Mouse (Mus musculus) subcutaneous adipose tissue, adult 2 months (tissue): ENCODE measurements around the gene Akr1b3. TPM values are rescaled to one million over a fixed set of nuclear protein-coding genes. Genes with fewer than 3 reads are reported as not detected.

Experiments used
- polyA plus RNA-seq: library from polyadenylated mRNA; depleted of rRNA; stranded (reverse); fragments of >200 nt; gene quantifications from 2 replicates; pipeline ENCODE4 v1.2.3, GENCODE M21; 2012; ENCODE audit warnings: low replicate concordance; rRNA removed

Akr1b3 gene
- 224 and 323 TPM in 2 replicates for polyA plus RNA-seq

DNA sequence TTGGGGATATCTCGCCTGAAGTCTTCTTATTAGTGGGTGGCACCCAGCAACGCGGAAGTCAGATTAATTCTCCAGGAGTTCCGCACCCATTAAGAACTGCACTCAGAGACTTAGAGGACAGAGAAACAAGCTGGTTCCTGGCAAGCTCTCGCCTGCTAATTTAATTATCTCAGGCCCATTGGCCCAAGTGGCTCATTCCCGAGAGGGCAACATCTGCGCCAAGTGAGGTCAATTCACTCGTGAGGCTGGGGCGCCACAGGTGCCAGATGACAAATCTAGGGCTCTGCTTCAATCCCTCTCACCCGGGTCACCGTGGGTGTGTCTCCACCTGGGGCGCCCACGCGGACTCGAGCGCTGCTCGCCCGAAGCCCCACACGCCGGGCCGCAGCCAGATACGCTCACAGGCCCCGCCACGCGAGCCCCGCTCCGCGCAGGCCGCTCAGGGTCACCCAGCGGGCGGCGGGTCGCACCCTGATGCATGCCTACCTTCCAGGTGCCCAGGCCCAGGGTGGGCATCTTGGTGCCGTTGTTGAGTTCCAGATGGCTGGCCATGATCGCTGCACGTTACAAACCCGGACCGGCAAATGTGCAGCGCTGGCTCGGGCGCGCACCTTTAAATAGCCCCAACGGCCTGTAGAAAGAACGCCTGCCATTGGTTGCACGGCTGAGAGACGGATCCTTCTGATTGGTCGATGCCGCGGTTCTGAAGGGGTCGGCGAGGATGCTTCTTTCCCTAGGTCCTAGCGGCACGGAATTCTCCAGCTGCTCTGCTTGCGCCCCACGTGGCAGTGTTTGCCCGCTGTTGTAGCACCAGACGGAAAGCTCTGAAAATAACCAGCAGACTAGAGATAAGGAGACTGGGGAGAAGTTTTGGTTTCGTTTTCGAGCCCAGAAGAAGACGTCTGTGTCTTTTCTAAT, at the start of gene Akr1b3:
TSS of gene Akr1b3 (minus strand) at position 625 of the 918 bp plus-strand sequence.

DNA sequence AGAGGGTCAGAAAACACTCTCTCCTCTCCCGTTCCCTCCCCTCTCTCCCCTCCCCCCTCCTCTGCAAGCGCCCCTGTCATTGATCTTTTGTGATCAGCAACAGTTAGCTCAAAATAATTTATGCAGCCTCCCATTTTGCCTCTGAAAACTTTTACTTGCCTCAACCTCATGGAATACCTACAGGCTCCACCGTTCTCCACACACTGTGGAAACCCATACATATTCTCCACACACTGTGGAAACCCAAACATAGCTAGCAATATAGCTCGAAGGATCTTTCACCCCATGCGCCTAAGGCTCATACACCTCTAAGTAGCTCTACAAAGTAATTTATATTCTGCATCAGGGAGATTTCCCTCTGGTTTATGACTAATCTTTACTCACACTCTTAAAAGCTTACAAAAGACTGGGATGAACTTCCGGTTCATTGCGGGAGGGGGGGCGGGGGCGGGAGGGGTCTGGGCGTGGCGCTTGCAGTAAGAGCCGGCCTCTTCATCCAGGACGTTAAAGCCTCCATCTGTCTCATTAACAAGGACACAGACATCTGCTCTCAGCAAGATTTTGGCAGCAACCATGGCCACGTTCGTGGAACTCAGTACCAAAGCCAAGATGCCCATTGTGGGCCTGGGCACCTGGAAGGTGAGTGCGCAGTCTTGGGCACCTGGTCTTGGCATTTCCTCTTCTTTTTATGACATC, 36.5 kb upstream of the Akr1b3 start, which contains the start of gene Akr1b8:
TSS of gene Akr1b8 (plus strand) at position 462 of the 696 bp plus-strand sequence.

Other genes starting within 250 kb of the Akr1b3 start
- 48.2 and 53.9 TPM in 2 replicates for gene Slc35b4, start 140.4 kb downstream of the Akr1b3 start, polyA plus RNA-seq
- 25.2 and 32.0 TPM in 2 replicates for gene Akr1b8, start 36.6 kb upstream of the Akr1b3 start, polyA plus RNA-seq
- 44.4 and 53.3 TPM in 2 replicates for gene Akr1b10, start 66.7 kb upstream of the Akr1b3 start, polyA plus RNA-seq
- gene Akr1b7, start 94.9 kb upstream of the Akr1b3 start, polyA plus RNA-seq: 0.14 and 2.2 TPM in 2 replicates
- 12.8 and 14.1 TPM in 2 replicates for gene Bpgm, start 158.7 kb upstream of the Akr1b3 start, polyA plus RNA-seq